Mouse (Mus musculus) 416B (cell line): ENCODE data around the gene Ltbp1.

ENCODE experiments used
- DNase-seq: peaks from one replicate; pipeline ENCODE4 v3.0.0; 2011; ENCODE audit warnings: low read depth

Ltbp1 gene

DNA sequence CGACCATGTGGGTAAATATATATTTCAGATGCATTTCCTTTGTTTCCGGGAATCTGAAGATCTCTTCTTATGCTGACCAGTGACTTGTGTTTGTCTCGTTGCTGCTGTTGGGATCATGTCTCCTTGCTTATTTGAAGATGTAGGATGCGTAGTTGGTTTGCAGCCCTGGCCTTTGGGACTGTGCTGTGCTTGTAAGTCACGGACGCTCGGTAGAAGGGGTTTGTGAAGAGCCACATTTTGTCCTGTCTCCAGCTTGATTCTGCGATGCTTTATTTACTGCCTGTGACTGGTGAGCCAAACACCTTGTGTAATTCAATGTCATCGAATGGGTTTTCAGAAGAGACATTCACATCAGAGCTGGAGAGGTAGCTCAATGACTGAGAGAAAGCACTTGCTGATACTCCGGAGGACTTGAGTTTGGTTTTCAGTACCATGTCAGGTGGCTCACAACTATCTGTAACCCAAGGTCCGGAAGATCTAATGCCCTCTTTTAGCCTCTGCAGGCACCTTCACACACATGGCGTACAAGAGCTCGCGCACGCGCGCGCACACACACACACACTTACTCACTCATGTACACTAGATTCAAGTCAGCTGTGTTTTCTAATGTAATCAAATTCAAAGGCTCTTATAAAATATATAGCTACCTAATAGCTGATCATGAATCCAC is 362.3 kb downstream of the Ltbp1 start:
- no peak for DNase-seq

DNA sequence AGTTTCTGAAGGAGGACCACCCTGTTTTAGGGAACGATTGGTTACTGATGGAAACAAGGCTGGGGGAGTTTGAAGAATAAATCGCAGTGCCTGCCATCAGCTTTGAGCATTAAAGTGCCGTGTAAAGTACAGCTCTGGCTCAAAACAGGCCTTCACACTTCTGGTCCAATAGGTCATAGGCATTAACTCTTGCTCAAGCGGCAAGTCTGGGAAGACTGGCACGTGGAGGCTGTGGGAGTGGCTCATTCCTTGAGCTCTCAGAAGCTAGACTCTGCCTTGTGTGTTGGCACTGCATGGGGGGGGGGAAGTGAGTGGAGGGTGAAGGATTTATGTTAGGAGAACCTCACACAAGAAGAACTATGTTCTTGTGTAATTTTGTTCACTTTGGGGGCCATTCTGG is 363.2 kb downstream of the Ltbp1 start:
- no peak for DNase-seq

DNA sequence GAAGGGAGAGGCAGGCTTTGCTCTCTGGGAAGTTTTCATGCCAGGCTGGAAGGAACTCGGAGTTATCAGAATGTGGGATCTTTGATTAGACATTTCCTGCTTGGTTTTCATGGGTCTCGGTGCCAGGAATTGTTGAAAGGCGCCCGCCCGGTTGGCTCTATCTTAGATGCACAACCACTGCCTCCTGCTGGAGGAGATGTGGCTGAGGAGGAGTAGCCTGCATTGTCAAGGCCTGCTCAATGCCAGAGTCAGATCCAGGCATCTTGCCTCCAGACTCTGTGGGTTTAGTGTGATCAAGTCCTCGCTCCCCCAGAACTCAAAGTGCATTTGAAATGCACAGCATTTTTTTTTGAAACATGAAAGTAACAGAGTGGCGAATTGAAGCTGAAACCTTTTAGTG is 364.0 kb downstream of the Ltbp1 start:
- DNase-seq, result peak; percentile 44

DNA sequence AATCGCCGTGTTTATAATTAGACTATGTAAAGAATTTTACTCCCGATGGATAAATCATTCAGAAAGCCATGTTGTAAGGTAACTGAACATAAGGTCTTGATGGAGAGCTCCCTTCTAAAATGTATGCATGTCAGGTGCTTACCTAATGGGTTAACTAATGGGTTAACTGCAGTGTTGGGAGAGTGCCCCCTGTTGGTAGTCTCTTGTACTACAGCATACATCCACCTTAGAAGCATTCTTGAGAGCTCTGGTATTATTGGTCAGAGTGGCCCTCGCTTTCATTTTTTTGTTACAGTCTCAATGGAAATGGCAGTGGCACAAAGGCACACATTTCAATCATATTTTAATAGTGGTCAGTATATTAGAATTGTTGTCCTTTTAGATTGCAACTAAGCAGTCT is 364.8 kb downstream of the Ltbp1 start:
- peak; percentile 34 for DNase-seq

DNA sequence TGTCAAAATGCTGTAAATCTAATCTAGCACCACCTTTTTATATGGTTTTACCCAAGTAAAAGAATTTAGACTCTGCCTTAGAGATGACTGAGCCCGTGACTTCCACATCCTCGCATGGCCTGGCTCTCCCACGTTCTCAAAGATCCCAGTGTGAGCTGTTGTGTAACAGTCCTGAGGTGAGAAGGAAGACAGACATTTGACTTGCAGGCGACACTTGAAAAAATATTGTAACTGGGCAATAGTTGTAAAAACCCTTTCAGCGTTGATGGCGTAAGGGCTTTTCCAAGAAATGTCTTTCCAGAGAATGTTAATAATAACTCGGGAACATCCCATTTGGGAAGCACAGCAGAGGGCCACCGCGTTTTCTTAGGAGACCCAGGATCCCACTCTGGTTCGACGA is 366.3 kb downstream of the Ltbp1 start:
- no peak for DNase-seq

DNA sequence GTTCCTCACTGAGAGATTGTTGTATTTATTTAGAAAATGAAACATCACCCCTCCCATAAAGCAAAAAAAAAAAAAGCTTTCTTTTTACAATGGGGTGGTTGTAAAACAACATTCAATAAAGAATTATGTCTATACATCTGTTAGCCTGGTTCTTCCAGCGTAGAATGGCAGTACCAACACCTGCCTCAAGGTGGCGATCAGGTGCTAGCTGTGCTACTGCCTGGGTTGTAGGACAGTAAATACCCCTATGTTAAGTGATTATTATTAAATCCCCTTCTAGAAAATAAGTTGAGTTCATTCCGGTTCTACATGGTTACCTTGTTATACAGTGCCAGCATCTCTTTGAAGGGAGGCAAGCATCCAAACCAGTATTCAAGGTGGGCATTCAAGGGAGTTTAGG is 367.0 kb downstream of the Ltbp1 start:
- DNase-seq, result peak; percentile 23

DNA sequence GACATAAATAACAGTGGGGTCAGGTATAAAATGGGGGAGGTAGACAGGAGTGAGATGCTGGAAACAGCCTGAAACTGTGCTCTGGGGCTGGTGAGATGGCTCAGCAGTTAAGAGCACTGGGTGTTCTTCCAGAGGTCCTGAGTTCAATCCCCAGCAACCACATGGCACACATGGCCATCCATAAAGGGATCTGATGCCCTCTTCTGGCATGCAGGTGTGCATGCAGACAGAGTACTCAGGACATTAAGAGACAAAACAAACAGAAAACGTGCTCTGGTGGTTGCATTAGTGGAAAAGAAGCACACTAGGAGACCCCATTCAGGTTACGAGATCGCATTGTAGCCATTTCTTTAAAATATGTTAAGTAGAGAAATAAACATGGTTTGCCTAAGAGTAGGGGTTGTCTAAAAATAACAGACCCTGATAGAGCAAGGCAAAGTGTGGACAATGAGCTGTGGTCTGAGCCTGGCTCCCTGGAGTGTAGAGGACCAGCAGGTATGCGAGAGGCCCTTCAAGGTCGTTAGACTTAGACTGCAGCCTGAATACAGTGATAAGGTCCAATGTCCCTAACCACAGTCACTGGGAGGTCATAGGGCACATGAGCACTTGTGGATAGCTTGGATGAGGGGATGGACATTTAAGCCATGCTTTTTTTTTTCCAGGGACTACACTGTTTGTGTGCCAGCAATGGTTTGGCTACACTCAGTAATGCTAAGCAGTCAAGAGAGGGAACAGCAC is 369.1 kb downstream of the Ltbp1 start:
- no peak for DNase-seq

DNA sequence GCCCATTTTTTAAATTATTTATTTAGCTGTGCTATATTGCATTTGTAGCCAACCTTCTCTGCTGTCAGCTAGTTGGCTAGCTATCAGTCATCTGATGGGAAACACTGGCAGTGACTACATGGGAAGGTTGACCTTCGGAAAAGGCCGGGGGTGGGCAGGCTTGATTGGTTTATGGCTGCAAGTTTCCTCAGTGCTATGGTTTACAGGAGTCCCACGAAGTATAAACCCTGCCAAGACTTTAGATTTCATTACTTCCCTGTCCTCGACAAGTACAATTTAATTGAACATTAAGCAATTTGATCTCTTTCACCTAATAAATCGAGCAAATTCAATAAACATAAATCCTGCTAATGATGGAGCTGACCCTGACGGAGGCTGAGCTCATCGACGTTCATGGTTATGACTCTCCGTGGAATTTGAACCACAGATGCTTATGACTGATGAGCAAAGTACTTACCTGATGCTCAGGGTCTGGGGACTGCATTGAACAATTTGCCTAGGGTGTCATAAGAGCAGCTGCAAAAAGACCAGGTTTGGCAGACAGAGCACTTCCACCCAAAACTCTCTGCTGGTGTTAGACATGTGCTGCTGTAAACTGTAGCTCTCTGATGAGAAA is 373.0 kb downstream of the Ltbp1 start:
- DNase-seq, result no peak

DNA sequence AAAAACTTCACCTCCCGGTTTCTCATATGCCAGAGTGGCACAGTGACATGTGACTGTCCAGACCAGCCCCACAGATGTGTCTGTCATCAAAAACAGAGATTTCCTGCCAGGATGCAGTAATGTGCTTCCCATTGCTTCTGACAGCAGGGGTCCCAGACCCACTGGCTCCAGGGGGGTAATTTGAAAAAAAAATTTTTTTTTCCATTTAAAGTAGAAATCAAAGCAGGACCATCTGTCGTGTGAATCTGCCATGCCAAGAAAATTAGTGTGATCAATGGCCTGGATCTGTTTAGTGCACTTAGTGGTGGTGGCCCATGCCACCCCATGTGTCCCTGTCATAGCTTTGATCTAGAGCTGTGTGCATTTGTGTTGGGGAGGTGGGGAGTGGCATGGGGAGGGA is 374.8 kb downstream of the Ltbp1 start:
- DNase-seq, result no peak

DNA sequence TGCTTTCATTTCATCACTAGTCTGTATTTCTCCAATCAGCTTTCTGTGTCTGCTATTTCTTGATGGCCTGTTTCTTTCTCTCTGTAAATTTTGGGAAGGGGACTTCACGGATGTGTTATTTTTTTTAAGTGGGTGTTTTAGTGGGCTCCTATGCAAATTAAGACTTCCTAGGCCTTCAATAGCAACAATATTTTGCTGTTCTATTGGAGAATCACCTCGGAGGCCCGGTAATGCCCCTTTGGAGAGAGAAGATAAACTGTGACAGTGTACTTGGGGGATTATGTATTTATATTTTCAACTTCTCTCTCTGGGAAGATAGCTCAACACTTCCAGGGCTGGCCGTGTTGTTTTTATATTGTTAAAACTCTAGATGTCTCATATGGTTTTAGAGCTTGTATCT is 383.0 kb downstream of the Ltbp1 start:
- no peak for DNase-seq

DNA sequence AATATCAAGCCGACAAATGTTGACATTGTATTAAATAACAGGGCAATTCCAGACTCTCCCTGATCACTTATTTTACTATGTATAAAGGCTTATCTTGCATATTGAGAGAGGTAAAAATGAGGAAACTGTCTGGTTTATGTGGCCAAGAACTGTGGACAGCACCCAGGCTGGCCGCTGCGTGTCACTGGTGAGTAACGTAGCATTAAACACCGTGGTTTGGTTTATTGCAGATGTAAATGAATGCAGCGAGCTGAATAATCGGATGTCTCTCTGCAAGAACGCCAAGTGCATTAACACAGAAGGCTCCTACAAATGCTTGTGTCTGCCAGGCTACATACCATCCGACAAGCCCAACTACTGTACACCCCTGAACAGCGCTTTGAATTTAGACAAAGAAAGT is 384.8 kb downstream of the Ltbp1 start:
- peak; percentile 39 for DNase-seq

DNA sequence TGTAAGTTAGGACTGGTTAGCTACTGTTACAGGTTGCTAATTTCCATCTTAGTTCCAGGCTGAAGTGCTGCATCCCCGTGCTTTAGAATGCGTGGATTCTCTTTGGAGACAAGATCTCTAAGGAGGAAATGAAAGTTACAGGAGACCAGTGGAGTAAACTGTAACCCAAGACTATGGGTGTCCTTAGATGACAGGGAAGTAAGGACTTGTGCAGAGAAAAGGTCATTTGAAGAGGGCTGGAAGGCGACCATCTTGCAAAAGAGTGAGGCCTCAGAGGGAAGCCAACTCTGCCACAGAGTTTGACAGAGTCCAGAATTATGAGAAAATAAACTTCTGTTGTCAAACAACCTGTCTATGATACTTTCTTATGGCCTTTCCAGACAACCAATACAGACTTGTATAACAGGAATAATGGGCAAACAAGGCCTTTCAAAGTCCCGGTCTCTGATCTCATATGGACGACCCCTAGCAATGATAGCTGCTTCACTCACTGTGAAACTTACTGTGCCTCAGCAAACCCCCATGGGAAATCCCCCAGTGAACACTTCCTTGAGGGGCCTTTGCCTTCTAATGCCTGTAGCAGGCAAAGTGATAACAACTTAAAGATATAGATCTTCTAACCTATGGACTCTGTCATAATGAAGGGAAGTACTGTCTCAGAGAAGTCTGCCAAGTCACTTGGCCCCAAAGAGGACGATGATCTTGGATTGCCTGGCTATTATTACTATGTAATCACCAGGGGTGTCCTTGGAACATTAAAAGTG is 386.2 kb downstream of the Ltbp1 start:
- no peak for DNase-seq

- no peak for DNase-seq
Observed at GRCm38 (mm10) chr17:75406405-75406804, 401.0 kb downstream of the Ltbp1 start.

GRCm38 (mm10) chr17:75416861-75417260 is 411.5 kb downstream of the Ltbp1 start:
- no peak for DNase-seq

DNA sequence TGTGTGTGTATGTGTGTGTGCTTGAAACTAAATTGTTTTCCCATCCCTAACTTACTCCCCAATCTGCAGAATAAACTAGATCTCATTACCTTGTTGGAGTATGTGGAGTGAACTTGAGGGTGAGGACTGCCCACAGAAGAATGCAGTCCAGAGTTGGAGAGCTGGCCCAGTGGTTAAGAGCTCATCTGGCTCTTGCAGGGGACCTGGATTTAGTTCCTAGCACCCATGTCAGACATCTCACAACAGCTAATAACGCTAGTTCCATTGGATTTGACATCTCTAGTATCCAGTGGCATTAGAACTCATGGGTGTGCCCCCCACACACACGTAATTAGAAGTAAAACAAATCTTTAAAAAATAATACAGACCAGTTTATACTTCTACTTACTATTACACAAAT is 428.8 kb downstream of the Ltbp1 start:
- no peak for DNase-seq

GRCm38 (mm10) chr17:75434871-75435270 is 429.5 kb downstream of the Ltbp1 start:
- no peak for DNase-seq

- DNase-seq, result no peak
Observed at GRCm38 (mm10) chr17:75435599-75435998, 430.2 kb downstream of the Ltbp1 start, which contains the start of gene Rasgrp3. Gene Rasgrp3, plus strand, starts transcription at chr17:75435896.

GRCm38 (mm10) chr17:75436095-75436494 is 430.7 kb downstream of the Ltbp1 start:
- no peak for DNase-seq

DNA sequence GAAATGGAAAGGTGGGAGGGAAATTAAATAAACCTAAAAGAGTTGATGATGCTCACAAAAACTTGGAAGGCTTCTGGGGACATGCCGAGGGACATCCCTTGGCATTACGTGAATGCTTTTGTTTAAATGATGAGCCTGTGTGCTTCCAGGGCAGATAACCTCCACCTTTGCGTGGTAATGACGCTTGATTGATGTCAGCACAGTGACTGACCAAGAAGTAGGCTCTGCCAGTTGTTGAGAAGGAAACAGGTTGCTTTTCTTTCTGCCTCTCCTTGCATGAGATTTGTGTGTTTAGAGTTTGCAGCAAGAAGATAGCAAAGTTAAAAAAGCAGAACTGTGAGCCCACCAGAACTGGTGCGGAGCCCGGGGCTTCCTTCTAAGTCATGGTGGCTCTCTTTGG is 431.5 kb downstream of the Ltbp1 start:
- DNase-seq, result no peak

- no peak for DNase-seq
Observed at GRCm38 (mm10) chr17:75437239-75437750, 431.9 kb downstream of the Ltbp1 start.

DNA sequence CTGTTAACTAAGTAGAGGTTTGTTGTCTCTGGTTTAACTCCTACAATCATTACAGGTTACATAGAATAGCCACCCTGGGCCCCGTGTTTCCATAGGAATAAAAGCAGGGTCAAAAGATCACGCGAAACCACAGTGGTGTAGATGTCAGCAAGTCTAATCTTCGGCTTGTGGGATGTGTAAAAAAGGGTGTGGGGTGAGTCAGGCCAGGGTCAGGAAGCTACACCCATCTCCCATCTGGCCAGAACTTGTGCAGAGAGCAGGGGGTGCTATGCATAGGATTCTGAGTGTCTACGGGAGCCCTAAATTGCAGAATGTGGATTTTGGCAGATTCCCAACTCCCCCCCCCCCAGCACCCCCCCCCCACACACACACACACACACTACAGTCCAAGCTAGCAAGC is 432.8 kb downstream of the Ltbp1 start:
- DNase-seq, result no peak

- DNase-seq, result no peak
Observed at GRCm38 (mm10) chr17:75439062-75439461, 433.7 kb downstream of the Ltbp1 start.
